Mouse (Mus musculus) ES-E14 (cell line): Measurements from ENCODE around the gene Guk1.

ENCODE experiments used
- CHD2 ChIP-seq: IDR thresholded peaks from 2 replicates; pipeline ENCODE4 v1.6.1; 2014; ENCODE audit warnings: mild to moderate bottlenecking, low read depth, low read length, inconsistent platforms
- HCFC1 ChIP-seq: IDR thresholded peaks from 2 replicates; pipeline ENCODE4 v1.6.1; 2012; ENCODE audit warnings: low read length, inconsistent platforms, borderline replicate concordance; ENCODE audit not compliant: insufficient read depth
- MAFK ChIP-seq: IDR thresholded peaks from 2 replicates; pipeline ENCODE4 v1.6.1; 2014; ENCODE audit warnings: mild to moderate bottlenecking, low read depth, low read length, inconsistent platforms; ENCODE audit not compliant: insufficient read depth
- ZC3H11A ChIP-seq: IDR thresholded peaks from 2 replicates; pipeline ENCODE4 v1.6.1; 2012; ENCODE audit warnings: low read depth, mild to moderate bottlenecking, inconsistent platforms, low read length, borderline replicate concordance
- ZNF384 ChIP-seq: IDR thresholded peaks from 2 replicates; pipeline ENCODE4 v1.6.1; 2012; ENCODE audit warnings: low read depth, low read length, inconsistent platforms

- TF ChIP-seq ZC3H11A (no peak), CHD2 (no peak), HCFC1 (no peak), MAFK (no peak), ZNF384 (no peak)
These were observed 37.8 kb downstream of the Guk1 start for GRCm38 (mm10) chr11:59154220-59154619.
